Mouse (Mus musculus) testis, adult 2 months (tissue): ENCODE measurements around the gene Rxylt1.

Experiments used
- CTCF ChIP-seq: fragments of 200-500 bp; IDR thresholded peaks from 2 replicates; pipeline ENCODE4 v1.5.1; 2012; ENCODE audit warnings: low read depth, mild to moderate bottlenecking, inconsistent platforms, low read length, moderate library complexity; ENCODE audit not compliant: control insufficient read depth, insufficient read depth, insufficient replicate concordance
- POLR2A ChIP-seq: fragments of 200-500 bp; IDR thresholded peaks from 2 replicates; pipeline ENCODE4 v1.6.1; 2012; ENCODE audit warnings: low read depth, mild to moderate bottlenecking, inconsistent platforms, low read length, moderate library complexity; ENCODE audit not compliant: control insufficient read depth

DNA sequence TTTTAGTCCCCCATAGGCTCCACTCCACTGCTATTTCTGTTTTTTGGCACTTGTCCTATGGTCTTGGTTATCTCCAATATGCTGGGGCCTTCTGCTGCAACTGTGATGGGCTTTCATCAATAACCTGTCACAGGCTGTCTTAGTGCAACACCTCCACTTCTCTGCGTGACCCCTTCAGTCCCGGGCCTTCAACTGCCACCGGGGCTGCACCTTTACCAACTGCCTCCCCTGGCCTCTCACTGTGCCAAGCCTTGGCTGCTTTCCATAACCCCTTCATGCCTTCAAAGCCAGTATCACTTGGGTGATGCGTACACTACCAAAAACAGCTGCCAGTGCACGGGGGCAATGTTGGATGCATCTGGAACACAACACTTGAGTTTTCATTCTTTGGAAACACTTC is 5.5 kb upstream of the Rxylt1 start:
- TF ChIP-seq CTCF (no peak), POLR2A (no peak)
